Mouse (Mus musculus) c-Kit-positive CD71-positive TER-119-positive erythroid progenitor cells, embryonic 14.5 days (primary cell): ENCODE measurements around the gene Ciapin1.

Experiments used
- DNase-seq: peaks from one replicate; pipeline ENCODE4 v3.0.0-alpha.2; 2013; ENCODE audit warnings: low spot score

Gene Ciapin1

DNA sequence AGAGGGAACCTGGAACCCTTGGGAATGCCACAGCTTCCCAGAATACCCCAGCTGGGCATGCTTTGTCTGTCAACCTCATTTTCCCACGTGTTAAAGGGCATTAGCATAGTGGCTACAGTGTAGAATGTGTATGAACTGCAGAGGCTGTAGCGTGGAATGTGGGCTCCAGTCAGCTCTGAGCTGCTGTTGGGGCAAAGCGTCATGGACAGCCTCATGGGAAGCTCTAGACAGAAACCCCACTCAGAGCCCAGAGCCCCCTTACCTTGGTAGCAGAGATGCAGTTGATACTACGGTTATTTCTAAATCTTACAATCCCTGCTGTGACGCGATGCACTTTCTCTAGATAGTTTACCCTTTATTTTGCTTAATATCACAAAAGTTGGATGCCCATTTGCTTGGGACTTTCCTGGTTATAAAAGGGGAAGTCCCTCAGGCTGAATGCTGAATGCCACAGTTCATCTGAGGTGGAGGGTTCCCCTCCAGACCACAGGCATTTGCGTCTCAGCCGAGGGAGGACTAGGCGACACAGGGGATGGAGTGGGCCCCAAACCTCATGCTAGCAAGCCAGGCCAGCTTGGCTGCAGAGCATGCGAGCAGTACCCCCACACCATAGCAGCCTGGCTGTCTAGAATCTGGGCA lies 59.1 kb downstream of the Ciapin1 start:
- DNase-seq: no peak

DNA sequence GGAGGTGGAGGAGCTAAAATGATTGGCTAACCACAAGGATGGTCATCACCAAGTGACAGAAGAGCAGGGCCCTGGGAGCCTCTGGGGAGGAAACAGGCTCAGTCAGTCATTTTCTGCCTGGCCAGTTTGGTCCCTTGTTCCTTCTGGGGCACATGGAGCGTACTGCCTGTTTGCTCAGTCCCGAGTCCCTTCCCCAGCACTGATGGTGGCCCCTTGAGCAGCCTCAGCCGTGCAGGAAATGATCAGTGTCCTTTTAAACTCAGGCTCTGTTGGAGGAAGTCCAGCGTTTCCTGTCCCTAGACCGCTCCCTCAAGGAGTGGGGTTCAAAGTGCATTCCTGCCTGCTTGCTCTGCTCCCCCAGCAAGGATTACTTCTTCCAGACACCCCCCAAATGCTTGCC lies 59.7 kb downstream of the Ciapin1 start:
- no peak for DNase-seq

DNA sequence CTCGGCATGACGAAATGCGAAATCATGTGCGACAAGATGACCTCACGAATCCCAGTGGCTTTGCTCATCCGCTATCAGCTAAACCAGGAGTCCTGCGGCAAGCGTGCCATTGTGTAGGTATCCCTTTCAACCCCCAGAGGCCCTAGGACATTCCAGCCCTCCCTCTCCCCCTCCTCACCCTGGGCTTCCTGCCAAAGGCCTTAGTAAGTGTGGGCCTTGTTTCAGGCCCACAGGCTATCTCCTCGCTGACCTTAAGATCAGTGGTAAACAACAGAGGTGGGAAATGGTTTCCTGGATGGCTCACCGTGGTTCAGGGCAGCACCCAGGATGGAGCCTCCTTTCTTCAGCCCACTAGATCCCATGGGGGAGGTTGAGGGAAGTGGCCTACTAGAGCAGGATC lies 60.1 kb downstream of the Ciapin1 start:
- DNase-seq: no peak

DNA sequence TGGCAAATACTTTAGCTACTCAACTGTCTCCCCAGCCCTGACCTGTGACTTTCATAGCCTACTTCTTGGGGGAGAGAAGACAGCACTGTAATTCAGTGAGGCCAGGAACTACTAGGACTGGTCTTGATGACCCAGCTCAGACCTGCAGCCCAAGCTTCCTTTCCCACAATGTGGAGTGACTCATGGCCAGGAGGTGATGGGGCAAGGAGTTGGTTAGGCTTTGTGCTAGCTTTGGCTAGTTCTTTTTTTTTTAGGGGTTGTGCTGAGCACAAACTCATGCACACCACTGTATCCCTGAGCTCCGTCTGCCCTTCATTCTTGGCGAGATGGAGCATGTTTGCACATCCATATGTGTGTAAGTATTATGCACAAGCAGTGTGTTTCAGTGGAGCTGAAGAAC lies 61.8 kb downstream of the Ciapin1 start:
- DNase-seq: no peak

DNA sequence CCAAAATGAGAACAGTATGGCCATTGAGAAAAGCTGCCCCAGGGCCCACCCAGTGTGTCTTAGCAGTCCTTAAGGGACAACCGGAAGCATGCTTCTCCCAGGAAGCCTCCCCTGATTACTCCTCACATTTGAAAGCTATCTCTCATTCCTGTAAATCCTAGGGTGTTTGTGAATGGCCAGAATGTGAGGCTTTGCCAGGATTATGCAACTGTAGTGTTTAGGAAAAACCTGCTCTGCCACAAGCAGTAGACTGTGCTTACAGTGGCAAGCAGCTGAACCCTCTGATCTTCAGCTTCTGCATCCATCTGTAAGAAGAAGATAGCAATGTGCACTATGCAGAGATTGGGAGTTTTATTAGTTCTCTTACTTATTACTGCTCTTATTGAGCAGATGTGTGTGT lies 63.6 kb downstream of the Ciapin1 start:
- DNase-seq: no peak

DNA sequence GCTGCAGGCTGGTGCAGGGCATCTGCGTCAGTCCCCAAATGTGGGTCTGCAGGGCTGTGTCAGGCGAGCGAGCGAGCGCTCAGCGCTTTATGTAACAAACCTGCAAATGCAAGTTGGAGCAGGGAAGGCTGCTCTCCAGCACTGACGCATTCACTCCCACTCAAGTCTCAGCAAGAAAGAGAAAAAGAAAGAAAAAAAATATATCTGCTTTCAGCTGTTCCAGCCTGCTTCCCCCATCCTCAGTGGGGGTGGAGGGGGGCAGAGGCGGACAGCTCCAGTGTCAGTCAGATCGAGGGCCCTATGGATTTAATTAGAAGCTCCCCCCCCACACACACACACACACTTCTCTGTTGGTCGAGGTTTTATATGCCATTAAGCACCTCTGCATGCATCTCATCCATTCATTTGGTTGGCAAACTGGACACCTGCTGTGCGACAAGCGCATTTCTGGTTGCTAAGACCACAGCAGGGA lies 64.4 kb downstream of the Ciapin1 start:
- DNase-seq: no peak

DNA sequence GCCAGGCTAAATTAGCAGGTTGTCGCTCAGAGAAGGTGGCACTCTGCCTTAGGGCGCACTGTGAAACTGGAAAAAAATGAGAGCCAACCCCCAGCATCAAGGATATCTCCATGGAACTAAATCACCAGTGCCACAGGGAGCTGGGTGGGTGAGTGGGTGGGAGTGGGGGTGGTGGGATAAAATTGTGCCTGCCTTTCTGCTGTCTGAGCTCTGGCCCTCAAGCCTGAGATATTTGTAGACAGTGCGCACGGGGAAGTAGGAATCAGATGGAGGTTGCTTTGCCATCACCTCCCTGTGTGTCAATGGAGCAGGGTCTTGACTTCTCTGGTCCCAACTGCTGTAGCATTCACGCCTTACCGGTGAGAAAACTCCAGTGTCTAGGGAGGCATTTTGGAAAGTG lies 65.1 kb downstream of the Ciapin1 start:
- DNase-seq: no peak

DNA sequence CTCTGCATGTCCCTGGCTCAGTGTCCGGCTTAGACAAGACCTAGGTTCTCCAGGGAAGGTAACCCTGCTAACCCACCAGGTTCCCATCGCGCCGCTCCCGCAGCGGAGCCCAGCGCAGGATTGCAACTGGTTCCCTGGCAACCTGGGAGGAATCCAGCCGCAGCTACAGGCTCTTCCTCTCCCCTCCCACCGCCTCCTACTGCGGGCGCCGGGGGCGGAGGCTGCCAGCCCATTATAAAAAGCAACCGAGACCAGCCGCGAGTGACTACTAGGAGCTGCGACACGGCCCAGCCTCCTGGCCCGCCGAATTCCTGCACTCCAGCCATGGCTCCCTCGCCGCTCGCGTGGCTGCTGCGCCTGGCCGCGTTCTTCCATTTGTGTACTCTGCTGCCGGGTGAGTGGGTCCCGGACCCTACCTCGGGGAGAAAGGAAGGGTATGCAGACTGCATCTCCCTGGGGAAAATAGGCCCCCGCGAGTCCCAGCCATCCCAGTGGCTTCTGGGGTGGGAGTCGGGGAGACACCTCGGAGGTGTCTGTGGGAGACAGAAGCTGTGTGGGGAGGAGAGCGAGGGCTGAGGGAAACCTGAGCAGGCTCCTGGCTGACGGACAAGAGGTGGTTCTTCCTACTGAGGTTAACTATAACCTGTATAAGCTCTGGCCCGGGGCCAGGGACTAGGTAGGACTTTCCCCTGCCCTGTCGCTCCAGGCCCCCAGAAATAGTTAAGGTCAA lies 66.1 kb downstream of the Ciapin1 start, which contains the start of gene Cx3cl1:
TSS of gene Cx3cl1 (plus strand) at position 69 of the 730 bp plus-strand sequence.
- no peak for DNase-seq

DNA sequence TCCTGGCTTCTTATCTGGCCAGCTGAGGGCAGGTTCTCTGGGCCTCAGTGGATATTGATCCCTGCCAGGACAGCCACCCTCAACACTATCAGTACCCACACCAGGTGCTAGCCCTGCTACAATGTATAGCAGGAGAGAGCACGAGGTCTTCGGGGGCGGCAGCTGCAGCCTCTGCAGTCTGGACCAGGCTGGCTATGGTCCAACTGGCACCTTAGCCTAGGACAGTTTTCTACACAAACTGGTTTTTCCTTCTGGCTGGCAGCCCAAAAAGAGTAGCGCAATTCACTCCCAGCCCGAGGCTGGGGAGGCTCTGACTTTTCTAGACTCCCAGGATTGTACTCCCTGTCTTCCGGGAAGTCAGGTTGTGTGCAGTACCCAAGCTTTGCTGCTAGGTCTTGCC lies 67.2 kb downstream of the Ciapin1 start:
- DNase-seq: no peak
